Mouse (Mus musculus) CH12.LX (cell line): ENCODE data around the gene Greb1.

Experiments used
- CTCF ChIP-seq, 2 experiments: IDR thresholded peaks in 1 of 2; conservative IDR thresholded peaks in 1 of 2; 2 replicates each; pipeline ENCODE4 v1.5.1; 2011 to 2012; ENCODE audit warnings: low read depth in 2 of 2, low read length in 2 of 2, improper control_type of control experiment in 1 of 2, inconsistent platforms in 1 of 2, mild to moderate bottlenecking in 1 of 2, moderate library complexity in 1 of 2
- EP300 ChIP-seq: IDR thresholded peaks from 2 replicates; pipeline ENCODE4 v1.6.1; 2011; ENCODE audit warnings: low read length, improper control_type of control experiment
- ETS1 ChIP-seq: conservative IDR thresholded peaks from 2 replicates; pipeline ENCODE4 v1.6.1; 2012; ENCODE audit warnings: low read depth, mild to moderate bottlenecking, inconsistent platforms, low read length, improper control_type of control experiment, moderate library complexity
- KAT2A ChIP-seq: IDR thresholded peaks from 2 replicates; pipeline ENCODE4 v1.6.1; 2012; ENCODE audit warnings: low read length, improper control_type of control experiment, inconsistent platforms; ENCODE audit not compliant: insufficient replicate concordance
- MAFK ChIP-seq: IDR thresholded peaks from 2 replicates; pipeline ENCODE4 v1.6.1; 2011; ENCODE audit warnings: low read length, improper control_type of control experiment; ENCODE audit not compliant: insufficient replicate concordance
- MXI1 ChIP-seq: IDR thresholded peaks from 2 replicates; pipeline ENCODE4 v1.6.1; 2011; ENCODE audit warnings: mild to moderate bottlenecking, low read depth, low read length, improper control_type of control experiment
- POLR2A ChIP-seq: IDR thresholded peaks from 2 replicates; pipeline ENCODE4 v1.6.1; 2011; ENCODE audit warnings: low read depth, mild to moderate bottlenecking, improper control_type of control experiment, low read length
- SIN3A ChIP-seq: IDR thresholded peaks from 2 replicates; pipeline ENCODE4 v1.6.1; 2012; ENCODE audit warnings: low read length, improper control_type of control experiment, inconsistent platforms
- SMC3 ChIP-seq: IDR thresholded peaks from 2 replicates; pipeline ENCODE4 v1.6.1; 2011; ENCODE audit warnings: low read depth, low read length, improper control_type of control experiment
- USF1 ChIP-seq: IDR thresholded peaks from 2 replicates; pipeline ENCODE4 v1.6.1; 2014; ENCODE audit warnings: low read depth, mild to moderate bottlenecking, inconsistent platforms, low read length, improper control_type of control experiment

DNA sequence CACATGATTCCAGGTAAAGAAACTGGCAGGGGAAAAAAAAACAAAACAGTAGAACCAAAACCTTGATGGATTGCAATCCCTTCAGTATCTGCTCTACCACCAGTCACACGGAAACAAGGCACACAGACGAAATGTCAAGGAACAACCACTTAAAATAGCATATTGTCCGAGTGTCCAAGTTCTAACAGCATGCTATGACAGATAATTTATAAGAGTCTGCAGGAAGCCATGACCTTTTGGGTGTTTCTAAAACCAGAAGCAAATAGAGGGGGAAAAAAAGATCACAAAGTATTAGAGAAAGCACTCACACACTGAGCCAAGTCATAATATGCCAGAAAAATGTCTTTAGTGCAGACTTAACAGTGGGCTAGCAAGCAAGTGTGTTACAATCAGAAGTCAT, 32.4 kb downstream of the Greb1 start:
- TF ChIP-seq ETS1: no peak
- no peak for TF ChIP-seq MAFK
- no peak for TF ChIP-seq EP300
- no peak for TF ChIP-seq CTCF (conservative IDR thresholded peaks at IDR 0.05 in 1 of 2, IDR thresholded peaks at IDR 0.05 in 1 of 2; ENCODE audit: low read depth in 2 of 2, low read length in 2 of 2)
- no peak for TF ChIP-seq POLR2A
- TF ChIP-seq USF1: no peak
- no peak for TF ChIP-seq SMC3
- no peak for TF ChIP-seq KAT2A
- TF ChIP-seq SIN3A: no peak
- TF ChIP-seq MXI1: no peak
